Mouse (Mus musculus): ENCODE measurements at regions not wholly inside any gene's neighbourhood (a gene's known extent, or its start where the extent isn't known, plus 50 kb on each side); places are given as distances from the start of the nearest gene placed in this dataset.
"Not testable (repeated sequence)": the region's sequence is repeated elsewhere in the genome, so short reads cannot be mapped to it uniquely, and the experiment has no call there.

GRCm38 (mm10) chr2:116444163-116444562 is 378.5 kb upstream of the Meis2 start:
- in situ Hi-C loops (cut with MboI, MseI) = no loop called here

- in situ Hi-C loops (cut with MboI, MseI) = no loop called here
Measured at GRCm38 (mm10) chr2:116440252-116440651, 374.6 kb upstream of the Meis2 start.

DNA sequence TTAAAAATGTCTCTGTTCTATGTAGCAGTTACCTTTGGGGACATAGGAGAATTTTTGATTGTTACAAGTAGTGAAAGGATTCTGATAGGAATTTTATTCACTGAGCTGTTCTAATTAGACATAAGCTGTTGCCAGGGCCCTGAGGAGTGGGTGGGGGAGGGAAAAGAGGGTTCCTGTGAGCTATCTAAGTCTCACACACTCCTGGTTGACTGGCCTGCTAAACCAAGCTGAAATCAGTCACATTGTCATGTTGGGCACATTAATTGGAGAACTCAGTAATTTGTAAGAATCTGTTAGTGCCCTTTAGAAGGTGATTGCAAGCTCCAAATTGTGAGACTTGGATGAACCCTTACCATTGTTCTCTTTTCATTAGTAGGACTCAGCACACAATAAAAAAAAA is 367.8 kb upstream of the Meis2 start:
- in situ Hi-C loops (cut with MboI, MseI) = loop anchor here (5.0 to 10.0 kb wide), 2 partner anchors 49 to 501 kb away; no protein-coding TSS in a partner anchor

GRCm38 (mm10) chr2:116424131-116424530 is 358.5 kb upstream of the Meis2 start:
- in situ Hi-C loops (cut with MboI, MseI) = no loop called here

GRCm38 (mm10) chr2:116417428-116418195 is 352.0 kb upstream of the Meis2 start:
- in situ Hi-C loops (cut with MboI, MseI) = no loop called here

GRCm38 (mm10) chr2:116415742-116416141 is 350.1 kb upstream of the Meis2 start:
- in situ Hi-C loops (cut with MboI, MseI) = no loop called here

GRCm38 (mm10) chr2:116402113-116402512 is 336.5 kb upstream of the Meis2 start:
- in situ Hi-C loops (cut with MboI, MseI) = no loop called here

- in situ Hi-C loops (cut with MboI, MseI) = no loop called here
Measured at GRCm38 (mm10) chr2:116399966-116400365, 334.3 kb upstream of the Meis2 start.

DNA sequence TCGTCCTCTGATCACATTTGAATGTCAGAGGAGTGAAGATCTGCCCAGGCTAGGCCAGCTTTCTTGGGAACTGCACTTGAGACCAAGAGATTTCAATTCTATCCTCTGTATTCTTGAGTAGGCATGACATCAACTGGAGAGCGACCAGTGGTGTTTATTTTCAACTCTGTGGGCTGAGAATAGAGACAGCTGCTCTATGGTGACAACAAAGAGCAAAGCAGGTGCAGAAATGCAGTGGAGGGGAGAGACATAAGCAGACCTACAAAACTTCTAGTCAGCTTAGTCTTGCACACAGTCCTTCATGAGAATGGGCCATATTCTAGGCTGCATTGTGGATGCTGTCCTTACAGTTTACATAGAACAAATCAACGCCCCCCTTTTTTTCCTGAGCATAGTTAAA is 303.2 kb upstream of the Meis2 start:
- in situ Hi-C loops (cut with MboI, MseI) = no loop called here

- in situ Hi-C loops (cut with MboI, MseI) = no loop called here
Measured at GRCm38 (mm10) chr2:116364136-116364535, 298.5 kb upstream of the Meis2 start.

DNA sequence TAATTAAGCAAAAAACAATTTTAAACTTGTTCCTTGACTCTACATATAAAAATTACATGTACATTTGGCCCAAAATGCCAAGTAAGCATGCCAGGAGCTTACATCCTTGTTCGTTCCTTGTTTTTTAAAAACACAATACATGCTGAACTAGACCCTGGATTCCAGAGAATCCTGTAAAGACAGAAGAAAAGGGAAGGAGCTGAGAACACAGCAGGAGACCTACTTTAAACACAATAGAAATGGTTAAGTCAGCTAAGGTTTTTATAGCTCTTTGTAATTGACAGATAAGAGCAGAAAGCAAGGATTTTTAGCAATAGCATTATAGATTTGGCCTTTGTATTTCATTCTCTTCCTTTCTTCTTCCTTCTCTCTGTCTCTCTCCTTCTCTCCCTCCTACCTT is 292.5 kb upstream of the Meis2 start:
- in situ Hi-C loops (cut with MboI, MseI) = no loop called here

DNA sequence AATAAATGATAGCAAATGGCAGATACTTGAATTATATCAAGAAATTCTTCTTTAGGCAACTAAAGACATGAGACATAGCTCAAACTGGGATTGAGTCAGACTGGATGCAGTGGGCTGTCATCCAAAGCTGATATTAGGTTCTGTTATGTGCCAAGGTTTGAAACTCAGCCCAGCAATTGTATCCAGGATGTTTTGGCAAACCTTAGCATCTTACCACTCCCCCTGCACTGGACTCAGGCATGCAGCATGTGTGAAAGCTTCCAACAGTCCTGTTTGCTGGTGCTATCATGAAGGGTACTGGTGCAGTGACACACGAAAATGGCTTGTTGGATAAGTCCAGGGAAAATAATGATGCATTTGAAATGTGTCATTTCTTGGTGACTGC is 282.9 kb upstream of the Meis2 start:
- in situ Hi-C loops (cut with MboI, MseI) = no loop called here

DNA sequence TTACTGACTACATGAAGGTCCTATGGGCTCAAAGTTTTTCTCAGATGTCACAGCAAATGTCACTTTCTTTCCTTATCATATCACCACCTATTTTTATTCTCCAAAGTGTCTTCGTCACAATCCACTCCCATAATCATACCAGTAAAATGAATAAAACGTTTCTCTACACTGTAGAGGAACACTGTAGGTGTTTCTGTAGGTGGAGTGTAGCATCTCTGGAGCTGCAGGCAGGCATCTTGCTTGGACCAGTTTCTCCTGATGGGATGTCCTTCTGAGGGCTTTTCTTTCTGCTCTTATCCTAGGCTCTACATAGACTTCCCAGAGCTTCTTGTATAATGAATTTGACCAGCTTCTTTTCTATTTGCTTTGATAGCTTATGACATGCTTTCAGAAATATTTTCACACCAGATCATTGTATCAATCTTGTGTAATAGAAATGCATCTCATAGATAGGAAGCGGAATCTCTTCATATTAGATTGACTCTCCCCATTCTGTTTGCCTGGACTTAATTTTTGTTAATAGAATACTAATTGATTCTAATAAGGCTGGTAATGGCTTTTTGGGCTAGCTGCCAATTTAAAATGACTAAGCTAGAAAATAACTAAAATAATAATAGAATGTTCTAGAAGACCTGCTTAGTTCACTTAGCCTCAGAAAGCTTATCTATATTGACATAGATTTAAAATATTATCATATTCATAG is 282.3 kb upstream of the Meis2 start:
- in situ Hi-C loops (cut with MboI, MseI) = no loop called here

GRCm38 (mm10) chr2:116331801-116332200 is 266.2 kb upstream of the Meis2 start:
- in situ Hi-C loops (cut with MboI, MseI) = no loop called here

GRCm38 (mm10) chr2:116322039-116322770 is 256.6 kb upstream of the Meis2 start:
- in situ Hi-C loops (cut with MboI, MseI) = no loop called here

DNA sequence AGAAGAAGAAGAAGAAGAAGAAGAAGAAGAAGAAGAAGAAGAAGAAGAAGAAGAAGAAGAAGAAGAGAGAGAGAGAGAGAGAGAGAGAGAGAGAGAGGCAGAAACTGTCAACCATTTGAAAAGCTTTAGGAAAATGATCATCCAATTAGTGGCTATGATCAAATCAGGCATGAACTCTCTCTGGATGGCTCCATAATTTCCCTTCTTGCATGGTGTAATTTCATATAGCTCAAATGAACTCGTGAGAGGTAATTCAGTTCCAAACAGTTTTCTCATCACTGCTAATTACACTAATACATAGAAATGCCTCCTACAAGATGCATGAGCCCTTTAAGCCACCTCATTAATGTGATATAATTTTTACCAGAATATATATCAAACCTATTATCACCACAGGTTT is 233.9 kb upstream of the Meis2 start:
- in situ Hi-C loops (cut with MboI, MseI) = no loop called here

DNA sequence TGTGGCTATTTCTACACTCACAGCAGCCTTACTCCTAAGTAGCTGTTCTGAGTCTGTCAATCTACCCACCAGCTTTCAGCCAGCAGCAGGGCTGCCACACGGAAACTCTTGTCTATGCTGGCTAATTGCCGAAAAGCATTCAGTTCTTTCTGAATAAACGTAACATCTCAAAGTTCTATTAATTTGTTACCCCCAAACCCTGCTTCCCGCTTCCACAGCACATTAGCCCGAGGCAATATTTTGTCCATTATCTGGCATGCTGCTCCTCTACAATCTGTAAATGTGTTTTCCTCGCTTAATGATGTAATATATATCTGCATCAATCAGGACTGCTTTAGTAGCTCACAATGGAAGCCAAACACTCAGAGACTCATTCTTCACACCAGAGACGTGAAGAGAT is 224.2 kb upstream of the Meis2 start:
- in situ Hi-C loops (cut with MboI, MseI) = no loop called here

DNA sequence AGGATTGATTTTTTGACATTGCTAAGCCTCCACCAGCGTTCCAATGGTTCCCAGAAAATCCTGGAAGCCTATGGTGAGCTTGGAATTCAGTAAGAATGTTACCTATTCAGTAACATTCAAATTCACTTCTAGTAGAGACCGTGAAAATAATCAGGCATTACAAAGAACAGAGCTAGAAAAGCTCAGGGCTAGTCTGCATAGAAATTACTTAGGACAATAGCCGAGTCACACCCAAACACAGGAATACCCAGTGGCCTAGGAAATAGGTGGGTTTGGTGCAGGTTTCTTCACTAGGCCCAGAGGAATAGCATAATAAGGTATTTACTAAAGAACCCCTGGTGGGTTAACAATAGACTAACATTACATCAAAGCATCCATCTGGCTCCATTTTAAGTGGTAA is 177.6 kb upstream of the Meis2 start:
- in situ Hi-C loops (cut with MboI, MseI) = not testable (repeated sequence)

DNA sequence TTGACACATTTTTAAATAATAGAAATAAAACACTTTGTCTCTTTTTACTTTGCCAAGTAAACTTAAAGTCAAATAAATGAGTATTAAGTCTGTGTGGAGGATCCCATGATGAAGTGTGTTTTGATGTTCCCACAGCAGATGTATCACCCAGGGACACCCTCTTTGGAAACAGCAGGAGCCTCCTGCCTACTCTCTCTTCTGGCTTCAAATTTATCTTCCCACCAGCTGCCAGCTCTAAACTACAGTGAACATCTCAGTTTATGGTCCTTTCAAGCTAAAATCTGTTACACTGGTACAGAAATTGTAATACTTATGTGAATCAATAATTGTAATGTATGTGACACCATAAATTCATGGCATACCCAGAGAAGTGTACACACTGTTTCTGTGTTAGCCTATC is 171.1 kb upstream of the Meis2 start:
- in situ Hi-C loops (cut with MboI, MseI) = no loop called here

- in situ Hi-C loops (cut with MboI, MseI) = no loop called here
Measured at GRCm38 (mm10) chr2:116232793-116233192, 167.2 kb upstream of the Meis2 start.

GRCm38 (mm10) chr2:116216418-116216817 is 150.8 kb upstream of the Meis2 start:
- in situ Hi-C loops (cut with MboI, MseI) = no loop called here

Measured in T-helper 2 cell (primary cell).